Mouse (Mus musculus): ENCODE results near the gene Ngdn.

- no peak for TF ChIP-seq CTCF (IDR thresholded peaks at IDR 0.05; ENCODE audit: low read depth)
- TF ChIP-seq EP300 (IDR thresholded peaks at IDR 0.05; ENCODE audit: low read depth), result no peak
Observed at GRCm38 (mm10) chr14:55005506-55005905, 9.7 kb upstream of the Ngdn start.
